Mouse (Mus musculus): Measurements from ENCODE around the gene Dip2c. TPM values are rescaled to one million over a fixed set of nuclear protein-coding genes. Genes with fewer than 3 reads are reported as not detected.
A peak's percentile ranks its signal among the peaks of the same experiment; 100 is the strongest.

Gene Dip2c
- polyA plus RNA-seq, 1 experiment from 2014 or later = 11.7 TPM

DNA sequence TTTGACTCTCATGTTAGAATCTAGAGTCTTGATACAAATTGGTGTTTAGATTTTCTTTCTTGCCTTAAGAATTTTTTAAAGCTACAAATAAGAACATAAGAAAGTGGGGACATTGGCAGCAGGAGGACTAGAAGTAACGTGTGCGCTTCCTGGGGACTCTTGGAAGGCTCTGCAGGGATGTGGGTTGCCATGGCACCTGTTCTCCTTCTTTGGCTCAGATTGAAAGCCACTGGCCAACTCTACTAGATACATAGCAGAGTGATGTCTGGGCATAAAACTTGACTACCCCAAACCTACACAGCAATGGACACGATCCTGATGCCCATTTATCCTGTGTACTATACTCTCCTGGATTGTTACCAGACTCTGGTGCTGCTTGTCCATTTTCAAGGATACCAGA lies 188.1 kb downstream of the Dip2c start:
- no peak for DNase-seq (ENCODE audit: low spot score)
- no peak for ATAC-seq (ENCODE audit: low read depth)
- no peak overlapping the region for H3K9ac ChIP-seq (ENCODE audit: low read depth, low read length)
- H3K4me1 ChIP-seq (ENCODE audit: control insufficient read depth, insufficient read depth, low read length) = no peaks in the 10 kb centered on the region
- no peaks in the 10 kb centered on the region for H3K9me3 ChIP-seq (ENCODE audit: control insufficient read depth, low read length)
- H3K27me3 ChIP-seq (replicated peaks; ENCODE audit: control insufficient read depth, insufficient read depth, low read length) = no peaks in the 10 kb centered on the region
- H3K4me2 ChIP-seq (ENCODE audit: low read depth, low read length) = no peak overlapping the region
- H3K4me3 ChIP-seq (ENCODE audit: low read depth, low read length) = no peak overlapping the region
- WGBS = 95% methylated on average over 3 of the region's 3 CpGs
- H3K27ac ChIP-seq (replicated peaks; ENCODE audit: low read depth, low read length) = no peak overlapping the region
- H3K36me3 ChIP-seq (ENCODE audit: control insufficient read depth, insufficient read depth, low read length) = no peaks in the 10 kb centered on the region

- 29% methylated on average over 1 of the region's 1 CpGs for WGBS
Observed at GRCm38 (mm10) chr13:9467216-9467615, 190.9 kb downstream of the Dip2c start.

GRCm38 (mm10) chr13:9473383-9473782 lies 197.1 kb downstream of the Dip2c start:
- WGBS = 67% methylated on average over 1 of the region's 1 CpGs
- H3K36me3 ChIP-seq (ENCODE audit: control insufficient read depth, insufficient read depth, low read length) = no peaks in the 10 kb centered on the region
- no peak for ATAC-seq (ENCODE audit: low read depth)
- H3K4me1 ChIP-seq (ENCODE audit: control insufficient read depth, insufficient read depth, low read length) = 0 out of 2 replicates have a peak, but pooled peaks cover 3% of the 10 kb centered on the region
- no peaks in the 10 kb centered on the region for H3K27me3 ChIP-seq (replicated peaks; ENCODE audit: control insufficient read depth, insufficient read depth, low read length)
- DNase-seq (ENCODE audit: low spot score) = no peak
- 0 out of 2 replicates have a peak overlapping the region, but pooled peaks have one; percentile 29 for H3K27ac ChIP-seq (replicated peaks; ENCODE audit: low read depth, low read length)
- peaks cover 5% of the 10 kb centered on the region for H3K9me3 ChIP-seq (ENCODE audit: control insufficient read depth, low read length)
- H3K4me3 ChIP-seq (ENCODE audit: low read depth, low read length) = no peak overlapping the region
- H3K4me2 ChIP-seq (ENCODE audit: low read depth, low read length) = no peak overlapping the region
- no peak overlapping the region for H3K9ac ChIP-seq (ENCODE audit: low read depth, low read length)

More at GRCm38 (mm10) chr13:9467216-9467615, 190.9 kb downstream of the Dip2c start:
- Histone ChIP-seq H3K9me3 (ENCODE audit: control insufficient read depth, low read length) (no peaks in the 10 kb centered on the region), H3K4me2 (ENCODE audit: low read depth, low read length) (no peak overlapping the region), H3K4me1 (ENCODE audit: control insufficient read depth, insufficient read depth, low read length) (no peaks in the 10 kb centered on the region), H3K27me3 (replicated peaks; ENCODE audit: control insufficient read depth, insufficient read depth, low read length) (no peaks in the 10 kb centered on the region), H3K36me3 (ENCODE audit: control insufficient read depth, insufficient read depth, low read length) (no peaks in the 10 kb centered on the region), H3K9ac (ENCODE audit: low read depth, low read length) (no peak overlapping the region), H3K4me3 (ENCODE audit: low read depth, low read length) (no peak overlapping the region), H3K27ac (replicated peaks; ENCODE audit: low read depth, low read length) (no peak overlapping the region)
- ATAC-seq (ENCODE audit: low read depth) (no peak), DNase-seq (ENCODE audit: low spot score) (peak; percentile 76)

GRCm38 (mm10) chr13:9481722-9482121 lies 205.4 kb downstream of the Dip2c start:
- WGBS = 84% methylated on average over 1 of the region's 1 CpGs
- no peak for DNase-seq (ENCODE audit: low spot score)
- no peaks in the 10 kb centered on the region for H3K4me1 ChIP-seq (ENCODE audit: control insufficient read depth, insufficient read depth, low read length)
- no peaks in the 10 kb centered on the region for H3K36me3 ChIP-seq (ENCODE audit: control insufficient read depth, insufficient read depth, low read length)
- ATAC-seq (ENCODE audit: low read depth) = no peak
- H3K27me3 ChIP-seq (replicated peaks; ENCODE audit: control insufficient read depth, insufficient read depth, low read length) = no peaks in the 10 kb centered on the region
- H3K9me3 ChIP-seq (ENCODE audit: control insufficient read depth, low read length) = no peaks in the 10 kb centered on the region
- no peak overlapping the region for H3K9ac ChIP-seq (ENCODE audit: low read depth, low read length)
- no peak overlapping the region for H3K4me3 ChIP-seq (ENCODE audit: low read depth, low read length)
- no peak overlapping the region for H3K27ac ChIP-seq (replicated peaks; ENCODE audit: low read depth, low read length)
- H3K4me2 ChIP-seq (ENCODE audit: low read depth, low read length) = no peak overlapping the region

DNA sequence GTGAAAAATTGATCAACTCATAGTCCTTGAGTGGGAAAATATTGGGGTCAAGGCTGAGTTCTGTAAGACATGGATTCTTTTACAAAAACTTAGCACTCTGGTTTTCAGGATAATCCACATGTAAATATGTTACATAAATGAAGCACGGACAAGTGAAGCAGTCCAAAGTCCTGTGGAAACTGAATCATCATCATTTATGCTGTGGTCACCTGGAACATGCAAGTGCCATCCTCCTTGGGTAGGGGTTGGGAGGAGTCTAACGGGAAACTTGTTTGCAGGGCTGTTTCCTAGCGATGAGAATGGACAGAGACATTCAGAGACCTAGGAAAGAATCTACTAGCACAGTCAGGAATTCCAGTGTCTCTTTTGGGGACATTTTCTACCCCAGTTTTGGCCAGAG lies 213.4 kb downstream of the Dip2c start:
- Histone ChIP-seq H3K4me2 (ENCODE audit: low read depth, low read length) (no peak overlapping the region), H3K4me1 (ENCODE audit: control insufficient read depth, insufficient read depth, low read length) (0 out of 2 replicates have a peak, but pooled peaks cover 4% of the 10 kb centered on the region), H3K9ac (ENCODE audit: low read depth, low read length) (no peak overlapping the region), H3K4me3 (ENCODE audit: low read depth, low read length) (no peak overlapping the region), H3K27me3 (replicated peaks; ENCODE audit: control insufficient read depth, insufficient read depth, low read length) (no peaks in the 10 kb centered on the region), H3K27ac (replicated peaks; ENCODE audit: low read depth, low read length) (no peak overlapping the region), H3K36me3 (ENCODE audit: control insufficient read depth, insufficient read depth, low read length) (no peaks in the 10 kb centered on the region), H3K9me3 (ENCODE audit: control insufficient read depth, low read length) (no peaks in the 10 kb centered on the region)
- 93% methylated on average over 3 of the region's 3 CpGs for WGBS
- no peak for DNase-seq (ENCODE audit: low spot score)
- ATAC-seq (ENCODE audit: low read depth) = no peak

- Histone ChIP-seq H3K36me3 (ENCODE audit: control insufficient read depth, insufficient read depth, low read length) (no peaks in the 10 kb centered on the region), H3K27ac (replicated peaks; ENCODE audit: low read depth, low read length) (no peak overlapping the region), H3K4me1 (ENCODE audit: control insufficient read depth, insufficient read depth, low read length) (0 out of 2 replicates have a peak, but pooled peaks cover 4% of the 10 kb centered on the region), H3K4me3 (ENCODE audit: low read depth, low read length) (peak overlapping the region; percentile 32), H3K4me2 (ENCODE audit: low read depth, low read length) (peak overlapping the region; percentile 47), H3K9ac (ENCODE audit: low read depth, low read length) (no peak overlapping the region), H3K9me3 (ENCODE audit: control insufficient read depth, low read length) (no peaks in the 10 kb centered on the region), H3K27me3 (replicated peaks; ENCODE audit: control insufficient read depth, insufficient read depth, low read length) (no peaks in the 10 kb centered on the region)
- WGBS = 65% methylated on average over 21 of the region's 21 CpGs
- DNase-seq (ENCODE audit: low spot score) (peak; percentile 24), ATAC-seq (ENCODE audit: low read depth) (peak; percentile 50; the same call in 1 of the 2 replicates)
Observed at GRCm38 (mm10) chr13:9494726-9495125, 218.4 kb downstream of the Dip2c start.

DNA sequence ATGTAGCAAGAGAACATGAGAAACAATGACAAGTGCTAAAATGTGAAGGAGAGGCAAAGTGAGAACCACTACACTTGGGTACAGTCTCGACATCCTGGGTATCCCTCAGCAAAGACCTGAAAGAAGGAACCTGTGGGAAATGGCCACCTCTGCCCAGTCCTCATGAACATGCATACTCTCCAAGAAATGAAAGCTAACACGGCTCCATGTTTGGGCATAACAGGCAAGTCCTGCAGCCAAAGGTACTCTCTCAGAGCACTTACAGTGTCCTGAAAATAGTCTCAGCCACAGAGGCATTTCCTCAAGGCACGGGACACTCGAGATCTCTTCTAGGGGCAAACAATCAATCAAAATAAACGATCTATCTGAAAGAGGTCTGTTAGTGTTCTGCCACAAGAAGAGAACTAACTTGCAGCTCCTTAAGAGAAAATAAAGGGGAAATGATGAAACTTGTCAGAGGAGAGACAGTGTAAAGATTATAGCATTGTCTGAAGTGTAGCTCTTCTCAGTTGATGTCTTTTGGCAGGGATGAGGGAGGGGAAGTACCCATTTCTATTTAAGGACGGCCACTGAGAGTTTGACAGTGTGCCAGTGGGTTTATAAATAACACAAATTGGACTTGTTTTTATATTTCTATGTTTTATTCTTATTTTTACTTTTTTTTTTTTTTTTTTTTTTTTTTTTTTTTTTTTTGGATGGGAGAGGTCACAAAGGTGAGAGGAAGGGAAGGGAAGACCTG lies 228.0 kb downstream of the Dip2c start:
- DNase-seq (ENCODE audit: low spot score) (peak; percentile 21), ATAC-seq (ENCODE audit: low read depth) (no peak)
- H3K4me2 ChIP-seq (ENCODE audit: low read depth, low read length) = no peak overlapping the region
- WGBS = 71% methylated on average over 6 of the region's 6 CpGs
- no peaks in the 10 kb centered on the region for H3K36me3 ChIP-seq (ENCODE audit: control insufficient read depth, insufficient read depth, low read length)
- H3K9me3 ChIP-seq (ENCODE audit: control insufficient read depth, low read length) = no peaks in the 10 kb centered on the region
- no peak overlapping the region for H3K4me3 ChIP-seq (ENCODE audit: low read depth, low read length)
- H3K4me1 ChIP-seq (ENCODE audit: control insufficient read depth, insufficient read depth, low read length) = no peaks in the 10 kb centered on the region
- no peak overlapping the region for H3K27ac ChIP-seq (replicated peaks; ENCODE audit: low read depth, low read length)
- H3K9ac ChIP-seq (ENCODE audit: low read depth, low read length) = no peak overlapping the region
- no peaks in the 10 kb centered on the region for H3K27me3 ChIP-seq (replicated peaks; ENCODE audit: control insufficient read depth, insufficient read depth, low read length)

DNA sequence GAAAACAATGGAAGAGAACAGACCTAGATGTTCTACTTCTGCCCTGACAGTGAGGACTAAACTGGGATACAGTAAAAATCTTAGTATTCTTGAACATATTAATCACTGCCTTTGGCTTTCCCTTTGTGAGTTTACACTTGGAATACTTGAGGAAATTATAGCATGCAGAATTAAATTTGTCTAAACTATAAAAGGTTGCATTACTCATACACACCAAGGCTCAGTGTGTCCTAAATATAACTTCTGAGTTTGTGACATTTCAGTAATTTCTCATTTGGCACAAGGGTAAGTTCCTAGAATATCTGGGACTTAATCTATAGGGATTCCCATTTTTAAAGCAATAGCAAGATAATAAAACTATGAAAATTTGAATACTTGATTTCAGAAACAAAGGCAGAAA lies 262.2 kb downstream of the Dip2c start:
- H3K36me3 ChIP-seq (ENCODE audit: control insufficient read depth, insufficient read depth, low read length) = no peaks in the 10 kb centered on the region
- DNase-seq (ENCODE audit: low spot score) (no peak), ATAC-seq (ENCODE audit: low read depth) (no peak)
- H3K27me3 ChIP-seq (replicated peaks; ENCODE audit: control insufficient read depth, insufficient read depth, low read length) = no peaks in the 10 kb centered on the region
- H3K9ac ChIP-seq (ENCODE audit: low read depth, low read length) = no peak overlapping the region
- H3K4me1 ChIP-seq (ENCODE audit: control insufficient read depth, insufficient read depth, low read length) = no peaks in the 10 kb centered on the region
- H3K4me3 ChIP-seq (ENCODE audit: low read depth, low read length) = no peak overlapping the region
- H3K4me2 ChIP-seq (ENCODE audit: low read depth, low read length) = no peak overlapping the region
- no peaks in the 10 kb centered on the region for H3K9me3 ChIP-seq (ENCODE audit: control insufficient read depth, low read length)
- H3K27ac ChIP-seq (replicated peaks; ENCODE audit: low read depth, low read length) = no peak overlapping the region

Data from embryonic facial prominence, embryonic 14.5 days (tissue).